Mouse (Mus musculus): ENCODE measurements around the gene Foxr2.

DNA sequence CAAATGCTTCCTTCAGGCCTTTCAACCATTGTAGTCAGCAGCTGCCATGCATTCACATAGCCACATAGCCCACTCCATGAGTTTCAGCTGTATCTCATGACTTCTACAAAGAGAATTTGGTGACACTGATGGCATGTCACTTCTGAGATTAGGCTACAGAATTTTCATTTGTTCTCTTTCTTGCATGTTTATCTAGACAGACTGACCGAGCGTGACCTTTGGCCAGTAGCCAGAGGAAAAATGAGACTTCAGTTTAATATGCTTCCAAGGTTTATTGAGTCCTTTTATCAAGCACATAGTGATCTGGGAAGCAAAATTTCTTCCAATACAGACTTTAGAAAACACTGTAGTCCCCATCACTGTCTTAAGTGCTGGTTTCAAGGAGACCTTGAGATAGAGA is 63.6 kb downstream of the Foxr2 start:
- TF ChIP-seq CTCF (IDR thresholded peaks at IDR 0.05; ENCODE audit: insufficient read depth, low read length), result no peak
- no peak for TF ChIP-seq POLR2A (IDR thresholded peaks at IDR 0.05; ENCODE audit: borderline replicate concordance, extremely low read depth, low read depth, low read length)

Measured in lung, adult 2 months (tissue).